Mouse (Mus musculus): ENCODE results near the gene Btf3l4. TPM values are rescaled to one million over a fixed set of nuclear protein-coding genes. Genes with fewer than 3 reads are reported as not detected.

Gene Btf3l4
- polyA plus RNA-seq (2015; fragmentation: Nextera tagmentation; extraction: Ambion mirVana) = 177 and 189 TPM in 2 replicates

GRCm38 (mm10) chr4:108832916-108833827 is at the start of gene Btf3l4:
Gene Btf3l4 (minus strand): TSS chr4:108833614.
- no peaks in the 10 kb centered on the region for H3K27me3 ChIP-seq (ENCODE audit: control insufficient read depth, insufficient read depth, low read depth, low read length)
- H3K9me3 ChIP-seq (replicated peaks; ENCODE audit: control insufficient read depth, low read length, poor library complexity, severe bottlenecking) = no peaks in the 10 kb centered on the region
- peak within 1 kb of the TSS; percentile 57 for H3K4me3 ChIP-seq (ENCODE audit: low read depth, low read length)
- H3K4me1 ChIP-seq (ENCODE audit: control insufficient read depth, insufficient read depth, low read length) = peaks cover 34% of the 10 kb centered on the region
- H3K9ac ChIP-seq (ENCODE audit: low read depth, low read length) = peak within 1 kb of the TSS; percentile 88
- WGBS = 0% methylated on average over 43 of the region's 73 CpGs
- peak within 1 kb of the TSS; percentile 93 for H3K27ac ChIP-seq (ENCODE audit: low read length)
- peak; percentile 96 for ATAC-seq
- H3K36me3 ChIP-seq (ENCODE audit: control insufficient read depth, insufficient read depth, low read length) = peaks cover 2% of the 10 kb centered on the region; the same call in 1 of the 2 replicates
- H3K4me2 ChIP-seq (ENCODE audit: low read length) = peak within 1 kb of the TSS; percentile 83

- under 1% methylated on average over 46 of the region's 46 CpGs for WGBS
- peak within 1 kb of the TSS; percentile 88 for H3K9ac ChIP-seq (ENCODE audit: low read depth, low read length)
- no peaks in the 10 kb centered on the region for H3K27me3 ChIP-seq (ENCODE audit: control insufficient read depth, insufficient read depth, low read depth, low read length)
- no peaks in the 10 kb centered on the region for H3K9me3 ChIP-seq (replicated peaks; ENCODE audit: control insufficient read depth, low read length, poor library complexity, severe bottlenecking)
- no peaks in the 10 kb centered on the region for H3K36me3 ChIP-seq (ENCODE audit: control insufficient read depth, insufficient read depth, low read length)
- peak within 1 kb of the TSS; percentile 79 for H3K27ac ChIP-seq (ENCODE audit: low read length)
- peaks cover 11% of the 10 kb centered on the region for H3K4me1 ChIP-seq (ENCODE audit: control insufficient read depth, insufficient read depth, low read length)
- peak within 1 kb of the TSS; percentile 75 for H3K4me3 ChIP-seq (ENCODE audit: low read depth, low read length)
- ATAC-seq = peak; percentile 92
- H3K4me2 ChIP-seq (ENCODE audit: low read length) = peak within 1 kb of the TSS; percentile 77
These were observed 45.8 kb upstream of the Btf3l4 start, which contains the start of gene Rab3b for GRCm38 (mm10) chr4:108878963-108879822. Gene Rab3b (plus strand): TSS chr4:108879063.

GRCm38 (mm10) chr4:108877901-108878300 is 44.5 kb upstream of the Btf3l4 start:
- no peaks in the 10 kb centered on the region for H3K27me3 ChIP-seq (ENCODE audit: control insufficient read depth, insufficient read depth, low read depth, low read length)
- WGBS = 78% methylated on average over 6 of the region's 6 CpGs
- H3K4me3 ChIP-seq (ENCODE audit: low read depth, low read length) = no peak overlapping the region
- no peak overlapping the region for H3K27ac ChIP-seq (ENCODE audit: low read length)
- no peaks in the 10 kb centered on the region for H3K9me3 ChIP-seq (replicated peaks; ENCODE audit: control insufficient read depth, low read length, poor library complexity, severe bottlenecking)
- no peaks in the 10 kb centered on the region for H3K36me3 ChIP-seq (ENCODE audit: control insufficient read depth, insufficient read depth, low read length)
- peaks cover 9% of the 10 kb centered on the region for H3K4me1 ChIP-seq (ENCODE audit: control insufficient read depth, insufficient read depth, low read length)
- H3K4me2 ChIP-seq (ENCODE audit: low read length) = no peak overlapping the region
- ATAC-seq = no peak
- no peak overlapping the region for H3K9ac ChIP-seq (ENCODE audit: low read depth, low read length)

DNA sequence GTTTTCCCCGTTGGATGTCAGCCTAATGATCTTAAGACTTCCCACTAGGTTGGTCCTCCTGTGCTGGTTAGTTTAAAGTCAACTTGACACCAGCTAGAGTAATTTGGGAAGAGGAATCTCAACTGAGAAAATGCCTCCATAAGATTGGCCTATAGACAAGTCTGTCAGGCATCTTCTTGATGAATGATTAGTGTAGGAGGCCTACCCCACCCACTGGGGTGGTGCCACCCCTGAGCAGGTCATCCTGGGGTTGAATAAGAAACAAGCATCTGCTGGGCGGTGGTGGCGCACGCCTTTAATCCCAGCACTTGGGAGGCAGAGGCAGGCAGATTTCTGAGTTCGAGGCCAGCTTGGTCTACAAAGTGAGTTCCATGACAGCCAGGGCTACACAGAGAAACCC is 40.3 kb upstream of the Btf3l4 start:
- H3K4me2 ChIP-seq (ENCODE audit: low read length) = no peak overlapping the region
- H3K4me3 ChIP-seq (ENCODE audit: low read depth, low read length) = no peak overlapping the region
- ATAC-seq = no peak
- H3K36me3 ChIP-seq (ENCODE audit: control insufficient read depth, insufficient read depth, low read length) = no peaks in the 10 kb centered on the region
- no peaks in the 10 kb centered on the region for H3K27me3 ChIP-seq (ENCODE audit: control insufficient read depth, insufficient read depth, low read depth, low read length)
- H3K9ac ChIP-seq (ENCODE audit: low read depth, low read length) = no peak overlapping the region
- no peak overlapping the region for H3K27ac ChIP-seq (ENCODE audit: low read length)
- peaks cover 3% of the 10 kb centered on the region; the same call in 1 of the 2 replicates for H3K4me1 ChIP-seq (ENCODE audit: control insufficient read depth, insufficient read depth, low read length)
- no peaks in the 10 kb centered on the region for H3K9me3 ChIP-seq (replicated peaks; ENCODE audit: control insufficient read depth, low read length, poor library complexity, severe bottlenecking)
- WGBS = 89% methylated on average over 5 of the region's 5 CpGs

DNA sequence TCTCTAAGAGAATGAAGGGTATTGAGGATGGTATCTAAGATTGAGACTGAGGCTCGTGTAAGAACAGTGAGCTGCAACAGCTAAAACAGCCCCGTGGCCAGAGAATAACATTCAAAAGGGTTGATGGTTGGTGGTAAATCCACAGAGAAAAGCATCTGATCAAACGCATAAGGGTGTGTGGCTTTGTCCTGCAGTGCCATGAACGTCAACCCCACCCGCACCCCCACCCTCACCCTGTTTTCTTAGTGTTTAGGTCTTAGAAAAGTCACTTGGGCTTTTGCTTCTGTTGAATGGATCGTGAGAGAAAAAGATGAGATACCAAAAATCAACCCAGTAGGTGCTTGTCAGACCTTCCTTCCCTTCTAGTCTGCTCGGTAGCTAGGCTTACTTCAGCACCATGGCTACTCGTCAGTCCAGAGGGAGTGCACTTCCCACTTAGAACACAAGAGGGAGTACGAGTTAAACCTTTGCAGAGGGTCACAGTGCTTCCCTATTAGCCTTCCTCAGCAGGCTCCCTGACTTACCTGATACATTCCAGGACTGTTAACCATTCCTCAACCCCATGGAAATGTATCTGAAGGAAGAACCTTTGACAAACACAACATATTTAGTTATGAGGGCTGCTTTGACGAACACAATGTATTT is 36.4 kb upstream of the Btf3l4 start:
- ATAC-seq = peak; percentile 95
- Histone ChIP-seq H3K4me2 (ENCODE audit: low read length) (no peak overlapping the region), H3K9ac (ENCODE audit: low read depth, low read length) (no peak overlapping the region), H3K4me3 (ENCODE audit: low read depth, low read length) (no peak overlapping the region), H3K36me3 (ENCODE audit: control insufficient read depth, insufficient read depth, low read length) (no peaks in the 10 kb centered on the region), H3K27me3 (ENCODE audit: control insufficient read depth, insufficient read depth, low read depth, low read length) (no peaks in the 10 kb centered on the region), H3K9me3 (replicated peaks; ENCODE audit: control insufficient read depth, low read length, poor library complexity, severe bottlenecking) (no peaks in the 10 kb centered on the region), H3K27ac (ENCODE audit: low read length) (no peak overlapping the region), H3K4me1 (ENCODE audit: control insufficient read depth, insufficient read depth, low read length) (no peaks in the 10 kb centered on the region)
- 39% methylated on average over 10 of the region's 10 CpGs for WGBS

DNA sequence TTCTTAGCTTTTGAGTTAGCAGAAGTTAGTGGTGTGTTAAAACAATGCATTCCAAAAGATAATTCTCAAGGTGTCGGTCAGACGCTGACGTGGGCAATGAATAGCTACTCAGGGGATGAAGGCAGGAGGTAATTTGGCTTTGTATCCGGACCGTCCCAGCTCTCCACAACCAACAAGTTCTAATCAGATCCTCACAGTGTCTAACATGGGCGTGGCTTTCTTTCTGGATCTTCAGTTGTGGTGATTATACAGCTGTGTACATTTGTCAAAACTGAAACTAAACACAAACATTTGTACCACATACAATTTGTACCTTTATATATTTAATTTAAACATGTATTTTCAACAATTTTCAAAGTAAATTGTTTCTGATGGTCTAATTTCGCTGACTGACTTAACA is 33.4 kb upstream of the Btf3l4 start:
- ATAC-seq = no peak
- no peaks in the 10 kb centered on the region for H3K27me3 ChIP-seq (ENCODE audit: control insufficient read depth, insufficient read depth, low read depth, low read length)
- no peak overlapping the region for H3K27ac ChIP-seq (ENCODE audit: low read length)
- no peaks in the 10 kb centered on the region for H3K4me1 ChIP-seq (ENCODE audit: control insufficient read depth, insufficient read depth, low read length)
- no peak overlapping the region for H3K4me3 ChIP-seq (ENCODE audit: low read depth, low read length)
- no peak overlapping the region for H3K9ac ChIP-seq (ENCODE audit: low read depth, low read length)
- WGBS = 89% methylated on average over 7 of the region's 7 CpGs
- no peak overlapping the region for H3K4me2 ChIP-seq (ENCODE audit: low read length)
- no peaks in the 10 kb centered on the region for H3K9me3 ChIP-seq (replicated peaks; ENCODE audit: control insufficient read depth, low read length, poor library complexity, severe bottlenecking)
- H3K36me3 ChIP-seq (ENCODE audit: control insufficient read depth, insufficient read depth, low read length) = peaks cover 8% of the 10 kb centered on the region

GRCm38 (mm10) chr4:108848505-108848848 is 15.1 kb upstream of the Btf3l4 start, which contains the start of gene A730015C16Rik:
Gene A730015C16Rik (minus strand): TSS chr4:108848619.
- Histone ChIP-seq H3K4me3 (ENCODE audit: low read depth, low read length) (peak within 1 kb of the TSS; percentile 93), H3K9ac (ENCODE audit: low read depth, low read length) (peak within 1 kb of the TSS; percentile 80), H3K9me3 (replicated peaks; ENCODE audit: control insufficient read depth, low read length, poor library complexity, severe bottlenecking) (no peaks in the 10 kb centered on the region), H3K27ac (ENCODE audit: low read length) (peak within 1 kb of the TSS; percentile 84), H3K4me2 (ENCODE audit: low read length) (peak within 1 kb of the TSS; percentile 99), H3K27me3 (ENCODE audit: control insufficient read depth, insufficient read depth, low read depth, low read length) (no peaks in the 10 kb centered on the region), H3K36me3 (ENCODE audit: control insufficient read depth, insufficient read depth, low read length) (peaks cover 4% of the 10 kb centered on the region; the same call in 1 of the 2 replicates), H3K4me1 (ENCODE audit: control insufficient read depth, insufficient read depth, low read length) (peaks cover 25% of the 10 kb centered on the region)
- WGBS = 14% methylated on average over 20 of the region's 20 CpGs
- peak; percentile 36; the same call in 1 of the 2 replicates for ATAC-seq

GRCm38 (mm10) chr4:108847715-108848504 is 14.5 kb upstream of the Btf3l4 start, which contains the start of gene Kti12:
Gene Kti12 (plus strand): TSS chr4:108847785.
- H3K27ac ChIP-seq (ENCODE audit: low read length) = peak within 1 kb of the TSS; percentile 84
- no peaks in the 10 kb centered on the region for H3K27me3 ChIP-seq (ENCODE audit: control insufficient read depth, insufficient read depth, low read depth, low read length)
- H3K4me1 ChIP-seq (ENCODE audit: control insufficient read depth, insufficient read depth, low read length) = peaks cover 25% of the 10 kb centered on the region
- peaks cover 4% of the 10 kb centered on the region; the same call in 1 of the 2 replicates for H3K36me3 ChIP-seq (ENCODE audit: control insufficient read depth, insufficient read depth, low read length)
- no peaks in the 10 kb centered on the region for H3K9me3 ChIP-seq (replicated peaks; ENCODE audit: control insufficient read depth, low read length, poor library complexity, severe bottlenecking)
- peak within 1 kb of the TSS; percentile 93 for H3K4me3 ChIP-seq (ENCODE audit: low read depth, low read length)
- peak within 1 kb of the TSS; percentile 80 for H3K9ac ChIP-seq (ENCODE audit: low read depth, low read length)
- H3K4me2 ChIP-seq (ENCODE audit: low read length) = peak within 1 kb of the TSS; percentile 99
- WGBS = under 1% methylated on average over 77 of the region's 77 CpGs
- peak; percentile 92 for ATAC-seq

All from midbrain, embryonic 16.5 days (tissue).